9 mouse cellular contexts compared by ENCODE assay signal in the genomic region with DNA sequence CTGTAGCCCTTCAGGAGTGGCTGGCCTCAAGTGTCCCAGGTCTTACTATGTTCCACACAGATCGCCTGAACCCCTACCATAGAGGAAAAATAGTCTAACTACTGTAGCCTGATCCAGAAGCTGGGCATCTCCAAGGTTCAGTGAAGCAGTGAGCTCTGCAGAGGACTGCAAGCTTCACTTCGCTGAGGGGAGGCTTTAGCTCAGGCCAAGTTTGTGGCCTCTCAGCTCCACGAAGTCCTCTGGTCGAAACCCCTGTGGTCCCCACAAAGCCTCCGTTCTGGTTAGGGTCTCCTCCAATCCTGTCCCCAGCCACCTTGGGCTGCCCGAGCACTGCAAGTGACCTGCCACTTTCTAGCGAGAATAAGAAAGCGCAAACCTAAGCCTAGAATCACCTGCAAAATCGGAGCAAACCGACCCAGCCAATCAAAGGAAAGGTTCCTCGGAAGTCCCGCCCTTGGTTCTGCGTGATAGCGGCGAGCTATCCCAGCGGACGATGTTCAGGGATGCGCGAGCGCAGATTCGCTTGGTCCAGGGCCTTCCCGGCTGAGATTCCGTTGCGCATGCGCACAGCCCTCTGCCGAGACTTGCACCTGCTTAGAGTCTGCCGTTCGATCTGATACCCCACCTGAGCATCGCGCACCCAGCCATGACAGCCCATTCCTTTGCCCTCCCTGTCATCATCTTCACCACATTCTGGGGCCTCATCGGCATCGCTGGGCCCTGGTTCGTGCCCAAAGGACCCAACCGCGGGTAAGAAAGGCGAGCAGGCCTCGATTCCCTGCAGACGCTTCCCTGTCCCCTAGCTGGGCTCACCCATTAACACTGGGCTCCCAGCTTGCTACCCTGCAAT. TPM values are rescaled to one million over a fixed set of nuclear protein-coding genes. Genes with fewer than 3 reads are reported as not detected.
DNase-seq lines count a peak whose midpoint lies in the region; ATAC-seq and TF ChIP-seq lines count a peak whose summit lies in the region.
"Had no signal": no experiment of that assay in that cellular context is flagged by ENCODE, and none has a peak within 500 bp of the region (broad histone marks: within the 10 kb centered on the region; RNA-seq: fewer than 3 reads in every experiment).

Gene Atp6v0e2, plus strand, starts transcription at position 511 of the 850 bp plus-strand sequence.

- H3K4me2 ChIP-seq in embryonic facial prominence, embryonic 12.5 days (replicated peaks), result peak within 1 kb of the TSS; percentile 71
- H3K4me2 ChIP-seq in midbrain, embryonic 11.5 days, result peak within 1 kb of the TSS; percentile 95

- TF ChIP-seq POLR2A in heart, adult 2 months (IDR thresholded peaks at IDR 0.05; ENCODE audit: insufficient read depth, low read depth, low read length), result peak; percentile 32; the same call in 1 of the 2 replicates
- 0 out of 2 replicates have a peak, but pooled peaks have one; percentile 27 for TF ChIP-seq POLR2A in small intestine, adult 2 months (IDR thresholded peaks at IDR 0.05; ENCODE audit: low read depth, low read length)

- H3K27ac ChIP-seq in embryonic facial prominence, embryonic 12.5 days, result no peak within 1 kb of the TSS
- peak within 1 kb of the TSS; percentile 69 for H3K27ac ChIP-seq in heart, adult 2 months
- peak within 1 kb of the TSS; percentile 40 for H3K27ac ChIP-seq in midbrain, embryonic 11.5 days (ENCODE audit: low read depth, low read length)
- H3K27ac ChIP-seq in small intestine, adult 2 months (ENCODE audit: insufficient read depth, low read depth, low read length), result no peak within 1 kb of the TSS

- peak within 1 kb of the TSS; percentile 42 for H3K4me3 ChIP-seq in embryonic facial prominence, embryonic 12.5 days
- peak within 1 kb of the TSS; percentile 55 for H3K4me3 ChIP-seq in heart, adult 2 months
- H3K4me3 ChIP-seq in midbrain, embryonic 11.5 days (ENCODE audit: low read depth, low read length), result peak within 1 kb of the TSS; percentile 63
- peak within 1 kb of the TSS; percentile 56 for H3K4me3 ChIP-seq in small intestine, adult 2 months (ENCODE audit: low read depth, low read length)

- no peaks in the 10 kb centered on the region for H3K9me3 ChIP-seq in embryonic facial prominence, embryonic 12.5 days
- no peaks in the 10 kb centered on the region for H3K9me3 ChIP-seq in midbrain, embryonic 11.5 days (ENCODE audit: control insufficient read depth, low read length)

- DNase-seq in adrenal gland, postnatal 4 days (ENCODE audit: low spot score in 2 of 2), result peak in 1 of 2 experiments; percentile 62
- peak; percentile 84 to 87 for DNase-seq in heart, adult 2 months
- DNase-seq in kidney, adult 18-20 months, result peak; percentile 81
- peak; percentile 92 to 96 for DNase-seq in left cerebral cortex, postnatal 25 days (ENCODE audit: low spot score in 2 of 2)
- peak; percentile 98 for DNase-seq in midbrain, embryonic 11.5 days (ENCODE audit: low spot score, missing footprints)
- no peak for DNase-seq in spleen, postnatal 4 days (ENCODE audit: low spot score in 2 of 2)

- no peaks in the 10 kb centered on the region for H3K27me3 ChIP-seq in embryonic facial prominence, embryonic 12.5 days
- H3K27me3 ChIP-seq in heart, adult 2 months (ENCODE audit: control insufficient read depth, insufficient read depth, low read length), result no peaks in the 10 kb centered on the region
- H3K27me3 ChIP-seq in midbrain, embryonic 11.5 days (ENCODE audit: control insufficient read depth, insufficient read depth, low read length), result no peaks in the 10 kb centered on the region
- no peaks in the 10 kb centered on the region for H3K27me3 ChIP-seq in small intestine, adult 2 months (ENCODE audit: control insufficient read depth, insufficient read depth, low read length)

- H3K36me3 ChIP-seq in embryonic facial prominence, embryonic 12.5 days, result peaks cover 12% of the 10 kb centered on the region; the same call in 1 of the 2 replicates
- no peaks in the 10 kb centered on the region for H3K36me3 ChIP-seq in heart, adult 2 months (ENCODE audit: control insufficient read depth, insufficient read depth, low read length)
- no peaks in the 10 kb centered on the region for H3K36me3 ChIP-seq in midbrain, embryonic 11.5 days (ENCODE audit: control insufficient read depth, insufficient read depth, low read length)
- H3K36me3 ChIP-seq in small intestine, adult 2 months (ENCODE audit: control insufficient read depth, insufficient read depth, low read length), result no peaks in the 10 kb centered on the region

- H3K9ac ChIP-seq in embryonic facial prominence, embryonic 12.5 days, result peak within 1 kb of the TSS; percentile 60
- peak within 1 kb of the TSS; percentile 65 for H3K9ac ChIP-seq in heart, adult 2 months (ENCODE audit: low read depth, low read length)
- H3K9ac ChIP-seq in midbrain, embryonic 11.5 days (ENCODE audit: low read length), result peak within 1 kb of the TSS; percentile 91

- no peak for TF ChIP-seq EP300 in heart, adult 2 months (IDR thresholded peaks at IDR 0.05; ENCODE audit: insufficient read depth, low read depth, low read length)

- peak; percentile 78 for ATAC-seq in embryonic facial prominence, embryonic 12.5 days (ENCODE audit: insufficient number of reproducible peaks, insufficient read depth, low FRiP score, low TSS enrichment)
- peak; percentile 93 for ATAC-seq in midbrain, embryonic 11.5 days (ENCODE audit: low FRiP score)

- no peak; the same call in 1 of the 2 replicates for TF ChIP-seq CTCF in heart, adult 2 months (IDR thresholded peaks at IDR 0.05)
- TF ChIP-seq CTCF in small intestine, adult 2 months (IDR thresholded peaks at IDR 0.05; ENCODE audit: extremely low read depth, insufficient read length, insufficient replicate concordance, low read depth, low read length), result no peak

- H3K79me2 ChIP-seq in heart, adult 2 months (replicated peaks; ENCODE audit: control insufficient read depth, insufficient read depth, low read length), result no peaks in the 10 kb centered on the region

- peaks cover 25% of the 10 kb centered on the region for H3K4me1 ChIP-seq in embryonic facial prominence, embryonic 12.5 days
- H3K4me1 ChIP-seq in heart, adult 2 months (ENCODE audit: control insufficient read depth, insufficient read depth, low read length), result peaks cover 1% of the 10 kb centered on the region
- peaks cover 16% of the 10 kb centered on the region for H3K4me1 ChIP-seq in midbrain, embryonic 11.5 days (ENCODE audit: control insufficient read depth, insufficient read depth, low read length)
- H3K4me1 ChIP-seq in small intestine, adult 2 months (ENCODE audit: control insufficient read depth, insufficient read depth, insufficient read length, low read length), result peaks cover 20% of the 10 kb centered on the region

- intact Hi-C loops in heart, adult 2 months (cut with DNase I), result loop anchor here (5.0 kb wide), 2 partner anchors 235 to 360 kb away; partner anchors contain the start of gene Gimap3
- intact Hi-C loops in left cerebral cortex, postnatal 25 days (cut with DNase I), result loop anchor here (5.0 kb wide), 1 partner anchor 360 kb away; no protein-coding TSS in a partner anchor

- WGBS in embryonic facial prominence, embryonic 12.5 days, result 5% methylated on average over 38 of the region's 38 CpGs
- 11% methylated on average over 38 of the region's 38 CpGs for WGBS in heart, adult 2 months
- WGBS in midbrain, embryonic 11.5 days, result 2% methylated on average over 38 of the region's 38 CpGs
- 16% methylated on average over 38 of the region's 38 CpGs for WGBS in small intestine, adult 2 months

RNA-seq across cellular contexts. Expression of gene Atp6v0e2, which starts in this region (rescaled TPM):
- 10 to 100 TPM; 55.8 to 57.0 TPM for total RNA-seq in adrenal gland, postnatal 4 days (2021)
- polyA plus RNA-seq in embryonic facial prominence, embryonic 12.5 days (2016; fragmentation: Nextera tagmentation; extraction: Ambion mirVana), result 21.3 and 21.5 TPM in 2 replicates
- 10 to 100 TPM; 17.8 to 18.1 TPM for total RNA-seq in heart, adult 2 months (2021)
- polyA plus RNA-seq in heart, adult 2 months (2012; rRNA removed), result 18.5 and 24.3 TPM in 2 replicates
- total RNA-seq in left cerebral cortex, postnatal 25 days (2021), result 100 to 1,000 TPM; 458 to 480 TPM
- polyA plus RNA-seq in midbrain, embryonic 11.5 days (2014; fragmentation: Nextera tagmentation; extraction: Ambion mirVana), result 64.4 and 71.4 TPM in 2 replicates
- 11.8 and 26.3 TPM in 2 replicates for polyA plus RNA-seq in small intestine, adult 2 months (2012; rRNA removed)
- total RNA-seq: neutrophil, adult 5-6 weeks had no signal

Comparison
In these comparisons a context has a peak if more than half of its experiments do, and no peak if none do; other contexts are left out.
1. RNA of gene Atp6v0e2 (total RNA-seq): 458 to 480 TPM in left cerebral cortex, postnatal 25 days; 55.8 to 57.0 TPM in adrenal gland, postnatal 4 days and 17.8 to 18.1 TPM in heart, adult 2 months; every median in the first group is over 4 times any median in the second.
2. DNase-seq: peak in heart, adult 2 months (2 of 2), kidney, adult 18-20 months (single experiment), left cerebral cortex, postnatal 25 days (2 of 2) and midbrain, embryonic 11.5 days (single experiment); none in spleen, postnatal 4 days (0 of 2).
3. H3K27ac ChIP-seq: peak in heart, adult 2 months (single experiment) and midbrain, embryonic 11.5 days (single experiment); none in embryonic facial prominence, embryonic 12.5 days (single experiment) and small intestine, adult 2 months (single experiment).
4. Peak in every context shown above with its lines, with median percentiles within 50 percentile points of each other: H3K4me3 ChIP-seq and H3K9ac ChIP-seq.